Mouse (Mus musculus) adipose tissue, adult 10 weeks (tissue): ENCODE data around the gene Prkce. TPM values are rescaled to one million over a fixed set of nuclear protein-coding genes. Genes with fewer than 3 reads are reported as not detected.

Experiments used
- polyA plus RNA-seq: library from polyadenylated mRNA; stranded (reverse); fragments of 350-450 nt; fragmentation: Illumina TruSeq; extraction: RNeasy Lipid Tissue Mini Kit (QIAGEN cat#74804); gene quantifications from one replicate; pipeline ENCODE4 v1.2.3, GENCODE M21; 2014; ENCODE audit warnings: low read depth, low replicate concordance

Gene Prkce
- 6.2 TPM for polyA plus RNA-seq

DNA sequence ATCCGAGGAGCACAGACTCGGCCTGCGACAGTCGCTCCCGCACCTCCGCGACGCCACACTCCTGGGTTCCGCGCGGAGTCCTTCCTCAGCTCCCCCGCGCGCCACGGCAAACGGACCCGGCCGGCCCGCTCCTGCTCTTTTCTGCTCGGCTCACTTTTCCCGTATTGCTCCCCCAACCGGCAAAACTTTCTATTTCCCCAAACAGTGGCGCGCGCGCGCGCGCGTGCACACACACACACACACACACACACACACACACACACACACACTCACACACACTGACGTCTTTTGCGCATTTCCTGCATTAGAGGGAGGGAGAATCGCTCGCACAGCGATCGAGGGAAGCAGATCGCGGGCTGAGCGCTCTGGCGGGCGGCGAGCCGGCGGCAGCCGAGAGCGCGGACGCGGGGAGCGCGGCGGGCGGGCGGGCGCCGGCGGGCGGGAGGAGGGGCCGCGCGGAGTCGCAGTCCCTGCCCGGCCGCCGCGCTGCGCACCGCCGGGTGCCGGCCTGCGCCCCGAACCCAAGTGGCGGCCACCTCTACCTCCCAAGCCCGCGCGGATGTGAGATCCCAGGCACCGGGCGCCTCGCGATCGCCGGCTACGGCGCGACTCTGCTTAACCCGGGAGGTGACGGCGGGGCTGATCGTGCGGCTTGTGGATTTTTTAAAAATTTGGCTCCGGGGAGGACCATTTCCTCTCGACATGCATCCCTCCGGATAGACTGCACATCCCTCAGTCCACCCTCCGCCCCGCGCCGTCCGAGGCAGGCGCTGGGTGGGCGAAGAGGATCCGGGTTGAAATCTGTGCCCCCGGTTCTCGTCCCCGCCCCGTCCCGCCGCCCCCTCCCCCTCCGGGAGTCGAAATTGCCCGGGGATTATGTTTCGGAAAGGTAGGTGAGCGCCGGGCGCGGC lies at the start of gene Prkce:
Gene Prkce, plus strand, starts transcription at position 466 of the 911 bp plus-strand sequence.

DNA sequence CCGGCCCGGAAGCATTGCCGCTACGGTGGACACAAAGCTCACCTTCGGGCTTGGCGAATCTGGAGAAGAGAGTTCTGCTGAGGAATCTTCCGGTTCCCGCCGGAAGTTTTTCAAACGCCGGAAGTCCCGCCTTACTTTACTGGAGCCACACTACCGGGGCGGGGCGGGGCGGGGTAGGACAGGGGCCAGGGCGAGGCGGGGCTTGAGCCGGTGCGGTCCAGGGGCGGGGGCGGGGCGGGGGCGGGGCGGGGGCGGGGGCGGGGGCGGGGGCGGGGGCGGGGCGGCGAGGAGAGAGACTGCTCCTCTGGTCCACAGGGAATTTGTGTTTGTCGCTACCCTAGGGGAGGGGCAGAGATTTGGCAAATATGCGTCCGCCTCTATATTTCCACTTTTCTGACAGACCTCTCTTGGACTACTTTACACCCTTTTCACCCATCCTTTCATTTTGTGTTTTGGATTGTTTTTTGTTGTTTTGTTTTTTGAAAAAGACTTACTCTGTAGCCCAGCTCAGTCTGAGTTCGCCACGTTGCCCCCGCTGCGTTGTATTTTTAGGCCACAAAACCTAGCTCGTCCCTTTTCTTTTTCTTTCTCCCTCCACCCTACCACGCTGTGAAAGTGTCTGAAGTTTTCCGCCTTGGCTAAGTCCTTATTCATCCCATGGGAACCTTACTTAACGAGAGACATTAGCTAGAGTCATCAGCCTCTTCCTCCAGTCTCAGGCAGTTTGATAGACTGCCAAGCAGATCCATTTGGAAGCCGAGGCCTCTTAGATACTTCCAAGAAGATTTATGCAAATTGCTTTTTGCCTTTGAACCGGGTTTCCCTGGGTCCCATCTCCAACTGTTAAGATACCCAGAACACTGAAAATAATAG lies 22.3 kb upstream of the Prkce start, which contains the start of gene Srbd1:
Gene Srbd1, minus strand, starts transcription at position 97 of the 873 bp plus-strand sequence.

DNA sequence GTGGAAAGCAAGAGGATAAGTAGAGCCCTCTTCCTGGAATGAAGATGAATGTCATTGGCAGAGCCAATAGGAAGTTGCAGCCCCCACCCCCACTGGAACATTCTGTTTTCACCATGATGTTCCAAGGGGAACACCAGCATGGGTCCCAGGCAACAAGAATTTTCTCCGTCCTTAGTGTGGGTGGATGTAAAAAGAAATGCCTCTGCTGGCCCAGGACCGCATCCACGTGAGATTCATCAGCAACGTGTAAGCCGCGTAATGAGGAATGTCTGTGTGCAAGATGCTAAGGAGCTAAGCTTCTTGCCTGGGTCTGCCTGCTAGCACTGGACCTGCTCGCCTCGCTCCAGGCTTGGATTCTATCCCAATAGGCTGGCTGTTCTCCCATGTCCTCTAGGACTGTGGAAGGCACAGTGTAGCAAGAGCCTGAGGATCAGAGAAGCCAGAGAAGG lies 337.6 kb downstream of the Prkce start, which contains the start of gene Gm10309:
Gene Gm10309, minus strand, starts transcription at position 50 of the 449 bp plus-strand sequence.

Other genes with a start within 250 kb of the Prkce start
- gene Srbd1, start 22.6 kb upstream of the Prkce start, polyA plus RNA-seq: 10.8 TPM